Mouse (Mus musculus) embryo, embryonic 11 days (tissue): ENCODE data around the gene Rasa4.
A peak's percentile ranks its signal among the peaks of the same experiment; 100 is the strongest.
"Not testable (repeated sequence)": the region's sequence is repeated elsewhere in the genome, so short reads cannot be mapped to it uniquely, and the experiment has no call there.

Experiments used
- DNase-seq: peaks from one replicate; pipeline ENCODE4 v3.0.0-alpha.2; 2015

Rasa4 gene

GRCm38 (mm10) chr5:136083669-136084107, at the start of gene Rasa4:
TSS of gene Rasa4 (plus strand) at chr5:136083916.
- DNase-seq: peak; percentile 99

GRCm38 (mm10) chr5:136034868-136035267, 48.8 kb upstream of the Rasa4 start:
- no peak for DNase-seq

GRCm38 (mm10) chr5:136035285-136035684, 48.4 kb upstream of the Rasa4 start:
- DNase-seq: no peak

- no peak for DNase-seq
These were observed 47.0 kb upstream of the Rasa4 start for GRCm38 (mm10) chr5:136036667-136037066.

GRCm38 (mm10) chr5:136038258-136039214, 45.2 kb upstream of the Rasa4 start, which contains the start of gene Upk3b:
TSS of gene Upk3b (plus strand) at chr5:136038496.
- DNase-seq: no peak

- DNase-seq: peak; percentile 42
These were observed 43.5 kb upstream of the Rasa4 start for GRCm38 (mm10) chr5:136040210-136040609.

GRCm38 (mm10) chr5:136041260-136041659, 42.5 kb upstream of the Rasa4 start:
- DNase-seq: no peak

- no peak for DNase-seq
These were observed 42.0 kb upstream of the Rasa4 start for GRCm38 (mm10) chr5:136041666-136042065.

- DNase-seq: no peak
These were observed 38.9 kb upstream of the Rasa4 start for GRCm38 (mm10) chr5:136044865-136045264.

- DNase-seq: peak; percentile 49
These were observed 38.3 kb upstream of the Rasa4 start for GRCm38 (mm10) chr5:136045408-136045807.

GRCm38 (mm10) chr5:136045987-136046386, 37.7 kb upstream of the Rasa4 start:
- peak; percentile 90 for DNase-seq

GRCm38 (mm10) chr5:136048541-136048940, 35.2 kb upstream of the Rasa4 start:
- not testable (repeated sequence) for DNase-seq

GRCm38 (mm10) chr5:136049926-136050325, 33.8 kb upstream of the Rasa4 start:
- DNase-seq: peak; percentile 20

GRCm38 (mm10) chr5:136051231-136052085, 32.3 kb upstream of the Rasa4 start:
- DNase-seq: peak; percentile 88

GRCm38 (mm10) chr5:136052861-136053655, 30.7 kb upstream of the Rasa4 start:
- no peak for DNase-seq

- no peak for DNase-seq
These were observed 29.2 kb upstream of the Rasa4 start, which contains the start of gene Upk3bl for GRCm38 (mm10) chr5:136054301-136055077. TSS of gene Upk3bl (plus strand) at chr5:136054492.

GRCm38 (mm10) chr5:136056062-136056461, 27.7 kb upstream of the Rasa4 start:
- no peak for DNase-seq

- DNase-seq: no peak
These were observed 26.6 kb upstream of the Rasa4 start for GRCm38 (mm10) chr5:136057085-136057484.

- peak; percentile 83 for DNase-seq
These were observed 22.1 kb upstream of the Rasa4 start for GRCm38 (mm10) chr5:136061567-136061966.

GRCm38 (mm10) chr5:136063920-136064319, 19.8 kb upstream of the Rasa4 start:
- no peak for DNase-seq

GRCm38 (mm10) chr5:136066404-136067148, 17.1 kb upstream of the Rasa4 start:
- not testable (repeated sequence) for DNase-seq
